In genomic region chr15:102510110-102510509, GRCm38 (mm10) we compare ENCODE assay signal across 9 mouse cellular contexts. TPM values are rescaled to one million over a fixed set of nuclear protein-coding genes. Genes with fewer than 3 reads are reported as not detected.
A peak's percentile ranks its signal among the peaks of the same experiment; 100 is the strongest.
DNase-seq lines count a peak whose midpoint lies in the region; ATAC-seq lines count a peak whose summit lies in the region.
"Had no signal": no experiment of that assay in that cellular context is flagged by ENCODE, and none has a peak within 500 bp of the region (broad histone marks: within the 10 kb centered on the region; RNA-seq: fewer than 3 reads in every experiment).

No protein-coding gene starts in this region.

- peaks cover 65% of the 10 kb centered on the region for H3K4me1 ChIP-seq in hindbrain, embryonic 15.5 days (replicated peaks)
- peaks cover 68% of the 10 kb centered on the region for H3K4me1 ChIP-seq in midbrain, embryonic 13.5 days (replicated peaks)

- H3K4me2 ChIP-seq in hindbrain, embryonic 15.5 days = peak overlapping the region; percentile 69
- H3K4me2 ChIP-seq in midbrain, embryonic 13.5 days (replicated peaks) = peak overlapping the region; percentile 75

- H3K27ac ChIP-seq in hindbrain, embryonic 15.5 days (replicated peaks) = peak overlapping the region; percentile 87
- peak overlapping the region; percentile 91 for H3K27ac ChIP-seq in midbrain, embryonic 13.5 days

- no peak for DNase-seq in frontal cortex, postnatal 10 days (ENCODE audit: low spot score in 2 of 2)
- peak; percentile 66 to 80 for DNase-seq in right cerebral cortex, postnatal 10 days (ENCODE audit: low spot score in 2 of 2)
- no peak for DNase-seq in right cerebral cortex, postnatal 36 days (ENCODE audit: low spot score in 2 of 2)
- DNase-seq in gastrocnemius, adult 8-10 months (ENCODE audit: low spot score in 2 of 2) = no peak
- DNase-seq in thymus, postnatal 10 days (ENCODE audit: low spot score in 2 of 2) = no peak

- no peaks in the 10 kb centered on the region for H3K9me3 ChIP-seq in hindbrain, embryonic 15.5 days
- H3K9me3 ChIP-seq in midbrain, embryonic 13.5 days = no peaks in the 10 kb centered on the region

- H3K36me3 ChIP-seq in hindbrain, embryonic 15.5 days = peaks cover 13% of the 10 kb centered on the region
- H3K36me3 ChIP-seq in midbrain, embryonic 13.5 days = peaks cover 19% of the 10 kb centered on the region

- WGBS in hindbrain, embryonic 15.5 days = 4% methylated on average over 9 of the region's 9 CpGs
- 5% methylated on average over 9 of the region's 9 CpGs for WGBS in midbrain, embryonic 13.5 days

- peak; percentile 54; the same call in 1 of the 2 replicates for ATAC-seq in frontal cortex, adult (ENCODE audit: low TSS enrichment)
- ATAC-seq in hindbrain, embryonic 15.5 days (ENCODE audit: low FRiP score, low read depth) = peak; percentile 68
- ATAC-seq in midbrain, embryonic 13.5 days = peak; percentile 72

- peak overlapping the region; percentile 67 for H3K9ac ChIP-seq in hindbrain, embryonic 15.5 days
- peak overlapping the region; percentile 69 for H3K9ac ChIP-seq in midbrain, embryonic 13.5 days (replicated peaks)

- H3K4me3 ChIP-seq in hindbrain, embryonic 15.5 days = peak overlapping the region; percentile 53
- peak overlapping the region; percentile 58 for H3K4me3 ChIP-seq in midbrain, embryonic 13.5 days (replicated peaks)

- no peaks in the 10 kb centered on the region for H3K27me3 ChIP-seq in hindbrain, embryonic 15.5 days
- H3K27me3 ChIP-seq in midbrain, embryonic 13.5 days = no peaks in the 10 kb centered on the region

RNA-seq across cellular contexts. Expression of gene Gm10337, which starts 6.6 kb away (rescaled TPM):
- polyA plus RNA-seq in hindbrain, embryonic 15.5 days (2015; fragmentation: Nextera tagmentation; extraction: Ambion mirVana) = 9.5 and 14.8 TPM in 2 replicates
- 4.5 and 16.7 TPM in 2 replicates for polyA plus RNA-seq in midbrain, embryonic 13.5 days (2015; fragmentation: Nextera tagmentation; extraction: Ambion mirVana)
- not detected for total RNA-seq in gastrocnemius, adult 8-10 months (2022)
- total RNA-seq: left cerebral cortex, postnatal 14 days had no signal

RNA-seq across cellular contexts. Expression of gene Map3k12, which starts 6.8 kb away (rescaled TPM):
- 55.7 and 58.3 TPM in 2 replicates for polyA plus RNA-seq in hindbrain, embryonic 15.5 days (2015; fragmentation: Nextera tagmentation; extraction: Ambion mirVana)
- polyA plus RNA-seq in midbrain, embryonic 13.5 days (2015; fragmentation: Nextera tagmentation; extraction: Ambion mirVana) = 47.9 and 53.9 TPM in 2 replicates
- 1 to 10 TPM in 3 of 4 experiments, under 1 TPM in 1; 0.68 to 1.9 (median 1.5) TPM for total RNA-seq in gastrocnemius, adult 8-10 months (2022)

RNA-seq across cellular contexts. Expression of gene Tarbp2, which starts 7.9 kb away (rescaled TPM):
- polyA plus RNA-seq in hindbrain, embryonic 15.5 days (2015; fragmentation: Nextera tagmentation; extraction: Ambion mirVana) = 98.0 and 104 TPM in 2 replicates
- polyA plus RNA-seq in midbrain, embryonic 13.5 days (2015; fragmentation: Nextera tagmentation; extraction: Ambion mirVana) = 98.2 and 101 TPM in 2 replicates
- total RNA-seq in gastrocnemius, adult 8-10 months (2022) = 10 to 100 TPM; 29.0 to 40.3 (median 35.2) TPM

RNA-seq across cellular contexts. Expression of gene Npff, which starts 14.6 kb away (rescaled TPM):
- 4.8 and 5.3 TPM in 2 replicates for polyA plus RNA-seq in hindbrain, embryonic 15.5 days (2015; fragmentation: Nextera tagmentation; extraction: Ambion mirVana)
- polyA plus RNA-seq in midbrain, embryonic 13.5 days (2015; fragmentation: Nextera tagmentation; extraction: Ambion mirVana) = 2.9 and 5.0 TPM in 2 replicates
- total RNA-seq in gastrocnemius, adult 8-10 months (2022) = 1 to 10 TPM in 2 of 4 experiments, under 1 TPM in 2; 0.82 to 1.5 (median 1.1) TPM

RNA-seq across cellular contexts. Expression of gene Pcbp2, which starts 39.8 kb away (rescaled TPM):
- polyA plus RNA-seq in hindbrain, embryonic 15.5 days (2015; fragmentation: Nextera tagmentation; extraction: Ambion mirVana) = 124 and 126 TPM in 2 replicates
- 164 and 166 TPM in 2 replicates for polyA plus RNA-seq in midbrain, embryonic 13.5 days (2015; fragmentation: Nextera tagmentation; extraction: Ambion mirVana)
- total RNA-seq in gastrocnemius, adult 8-10 months (2022) = 100 to 1,000 TPM; 379 to 451 (median 385) TPM

Comparison
In these comparisons a context has a peak if more than half of its experiments do, and no peak if none do; other contexts are left out.
1. DNase-seq: peak in right cerebral cortex, postnatal 10 days (2 of 2); none in frontal cortex, postnatal 10 days (0 of 2), right cerebral cortex, postnatal 36 days (0 of 2), gastrocnemius, adult 8-10 months (0 of 2) and thymus, postnatal 10 days (0 of 2).
2. Peak in every context shown above with its lines, with median percentiles within 50 percentile points of each other: ATAC-seq.